Mouse (Mus musculus): ENCODE measurements around the gene Tbce.
"Not testable (repeated sequence)": the region's sequence is repeated elsewhere in the genome, so short reads cannot be mapped to it uniquely, and the experiment has no call there.

Tbce gene

DNA sequence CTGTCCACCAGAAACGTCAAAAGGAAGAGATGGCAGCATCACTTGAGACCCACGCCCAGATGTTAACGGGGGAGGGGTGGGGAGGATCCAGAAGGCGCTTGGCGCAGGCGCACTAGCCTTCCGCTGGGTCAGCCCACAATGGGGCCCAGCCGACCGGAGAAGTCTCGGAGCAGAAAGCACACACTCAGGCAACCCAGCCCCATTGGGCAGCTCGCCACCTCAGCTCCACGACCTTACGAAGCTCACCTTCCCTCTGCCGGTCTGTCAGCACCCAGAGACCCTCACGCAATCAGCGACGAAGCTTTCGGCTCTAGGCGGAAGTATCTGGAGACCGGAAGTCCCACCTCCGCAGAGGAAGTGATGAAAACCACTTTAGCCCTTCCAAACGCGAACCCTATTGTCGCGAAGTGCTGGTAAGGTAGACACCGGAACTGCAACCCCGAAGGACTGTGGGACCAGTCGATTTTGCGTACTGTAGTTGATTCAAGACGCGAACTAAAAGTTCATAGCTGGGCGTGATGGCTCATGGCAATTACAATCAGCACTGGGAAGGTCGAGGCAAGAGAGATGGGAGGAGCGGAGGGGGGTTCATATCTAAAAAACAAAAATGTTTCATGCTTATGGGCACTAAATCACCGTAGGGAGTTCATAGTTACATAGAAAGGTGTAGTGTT, at the start of gene Tbce:
Tbce (minus strand) TSS at position 347 of the 674 bp plus-strand sequence.
- DNase-seq (ENCODE audit: extremely low spot score) = peak; percentile 90

DNA sequence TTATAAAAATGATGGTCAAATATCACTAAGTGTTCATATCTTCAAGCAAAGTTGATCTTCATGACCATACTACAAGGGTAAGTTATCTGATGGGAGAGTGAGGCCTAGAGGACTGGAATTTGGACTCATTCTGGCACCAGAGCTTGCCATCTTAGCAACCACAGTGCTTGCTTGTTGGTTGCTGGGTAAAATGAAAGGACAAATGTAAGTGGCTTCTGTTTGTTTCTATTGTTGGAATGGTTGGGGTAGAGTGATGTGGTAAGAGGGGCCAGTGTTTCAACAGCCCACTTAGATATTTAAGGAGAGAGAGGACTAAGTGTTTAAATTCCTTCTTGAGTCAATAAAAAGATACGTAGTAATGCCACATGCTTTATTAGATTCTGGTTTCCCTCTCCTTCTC, 49.2 kb upstream of the Tbce start:
- DNase-seq (ENCODE audit: extremely low spot score) = no peak

DNA sequence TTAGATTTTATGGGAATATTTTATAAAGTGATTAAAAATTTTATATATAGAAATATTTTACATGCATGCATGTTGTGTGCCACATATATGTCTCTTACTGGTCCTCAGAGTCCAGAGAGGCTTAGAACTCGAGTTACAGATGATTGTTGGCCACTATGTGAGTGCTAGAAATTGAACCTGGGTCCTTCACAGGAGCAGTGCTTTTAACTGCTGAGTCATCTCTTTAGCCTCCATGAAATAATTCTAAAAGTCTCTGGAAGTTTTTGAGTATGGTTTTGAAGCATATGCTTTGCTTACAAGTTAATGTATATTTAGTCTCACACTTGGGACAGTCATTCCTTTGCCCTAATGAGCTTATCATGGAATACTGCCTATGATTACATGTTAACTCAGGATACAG, 35.9 kb upstream of the Tbce start:
- no peak for DNase-seq (ENCODE audit: extremely low spot score)

DNA sequence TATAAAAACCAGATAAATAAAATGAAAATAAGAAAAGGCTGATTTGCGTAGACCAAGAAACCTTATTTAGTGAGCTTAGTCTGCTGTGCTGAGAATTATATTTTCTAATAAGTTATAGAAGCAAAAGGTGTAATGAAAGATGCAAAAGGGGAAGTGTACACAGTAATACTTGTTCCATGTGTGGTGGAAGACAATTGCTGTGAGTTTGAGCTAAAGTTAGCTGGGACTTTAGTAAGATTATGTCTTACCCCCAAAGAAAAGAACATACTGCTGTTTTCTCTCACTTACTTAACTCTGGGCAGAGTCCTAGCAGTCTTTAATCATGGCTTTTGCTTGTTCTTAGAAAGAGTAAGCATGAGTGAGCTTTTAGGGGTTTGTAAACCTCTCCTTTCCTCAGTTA, 34.9 kb upstream of the Tbce start:
- no peak for DNase-seq (ENCODE audit: extremely low spot score)

DNA sequence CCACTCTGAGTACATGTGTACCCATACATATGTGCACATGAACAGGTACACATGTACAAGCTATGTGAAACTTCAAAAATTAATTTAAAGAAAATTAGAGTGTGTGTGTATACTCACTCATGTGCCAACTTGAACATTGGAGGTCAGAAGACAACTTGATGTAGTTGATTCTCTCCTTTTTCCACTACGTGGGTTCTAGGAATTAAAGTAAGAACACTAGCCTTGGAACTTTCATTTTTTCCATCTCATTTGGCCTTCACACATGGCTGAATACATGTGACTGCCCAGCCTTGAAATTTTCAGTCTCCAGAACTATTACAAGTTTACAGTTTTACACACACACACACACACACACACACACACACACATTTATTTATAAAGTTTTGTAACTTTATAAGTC, 29.9 kb upstream of the Tbce start:
- no peak for DNase-seq (ENCODE audit: extremely low spot score)

DNA sequence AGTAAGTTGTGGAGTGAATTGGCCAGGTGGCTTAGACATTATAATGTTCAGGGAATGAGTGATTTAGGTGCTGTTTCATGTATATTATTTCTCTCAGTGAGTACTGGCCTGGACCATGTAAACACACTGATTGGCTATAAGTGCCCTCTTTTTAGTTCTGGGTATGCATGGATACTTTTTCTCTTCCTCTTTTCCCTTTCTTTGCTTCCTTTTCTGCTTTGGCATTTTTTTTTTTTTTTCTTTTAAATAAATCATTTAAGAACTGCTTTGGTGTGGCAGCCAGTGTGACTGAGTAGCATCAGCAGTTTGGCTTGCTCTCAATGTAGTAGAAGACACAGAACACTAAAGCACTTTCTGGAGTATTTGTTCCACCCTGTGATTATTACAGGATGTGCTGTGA, 28.6 kb upstream of the Tbce start:
- DNase-seq (ENCODE audit: extremely low spot score) = no peak

DNA sequence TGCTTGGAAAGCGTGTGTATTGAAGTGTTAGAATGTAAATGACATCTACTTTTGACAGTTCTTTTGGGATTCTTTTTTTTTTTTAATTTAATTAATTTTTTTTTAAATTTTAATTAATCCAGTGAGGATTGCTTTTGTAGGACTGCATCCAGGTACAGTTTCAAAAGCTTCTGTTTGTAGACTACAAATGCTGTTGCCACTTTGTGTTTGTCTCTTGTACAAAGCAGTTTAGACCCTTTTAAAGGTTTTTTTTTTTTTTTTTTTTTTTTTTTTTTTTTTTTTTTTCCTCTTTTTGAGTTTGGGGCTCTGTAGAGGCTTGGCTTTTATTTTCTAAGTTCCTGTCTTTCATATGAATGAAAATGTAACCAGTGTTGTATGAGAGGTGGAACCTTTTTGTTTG, 26.3 kb upstream of the Tbce start:
- no peak for DNase-seq (ENCODE audit: extremely low spot score)

DNA sequence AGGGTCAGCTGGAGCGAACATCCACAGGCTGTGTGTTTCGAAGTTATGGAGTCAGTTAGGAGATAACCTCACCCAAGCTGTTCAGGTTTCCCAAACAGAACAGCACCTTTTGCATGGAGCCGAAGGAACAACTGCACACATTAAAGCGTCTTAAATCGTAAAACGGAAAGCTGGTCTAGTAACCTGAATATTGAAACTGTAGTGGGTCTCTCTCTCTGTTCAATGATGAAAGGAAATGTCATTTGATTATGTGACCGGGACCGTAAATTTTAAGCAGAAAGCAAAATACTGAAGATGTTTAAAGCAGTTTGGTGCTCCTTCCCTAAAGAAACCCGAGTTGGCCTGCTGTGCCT, 25.6 kb upstream of the Tbce start:
- DNase-seq (ENCODE audit: extremely low spot score) = no peak

DNA sequence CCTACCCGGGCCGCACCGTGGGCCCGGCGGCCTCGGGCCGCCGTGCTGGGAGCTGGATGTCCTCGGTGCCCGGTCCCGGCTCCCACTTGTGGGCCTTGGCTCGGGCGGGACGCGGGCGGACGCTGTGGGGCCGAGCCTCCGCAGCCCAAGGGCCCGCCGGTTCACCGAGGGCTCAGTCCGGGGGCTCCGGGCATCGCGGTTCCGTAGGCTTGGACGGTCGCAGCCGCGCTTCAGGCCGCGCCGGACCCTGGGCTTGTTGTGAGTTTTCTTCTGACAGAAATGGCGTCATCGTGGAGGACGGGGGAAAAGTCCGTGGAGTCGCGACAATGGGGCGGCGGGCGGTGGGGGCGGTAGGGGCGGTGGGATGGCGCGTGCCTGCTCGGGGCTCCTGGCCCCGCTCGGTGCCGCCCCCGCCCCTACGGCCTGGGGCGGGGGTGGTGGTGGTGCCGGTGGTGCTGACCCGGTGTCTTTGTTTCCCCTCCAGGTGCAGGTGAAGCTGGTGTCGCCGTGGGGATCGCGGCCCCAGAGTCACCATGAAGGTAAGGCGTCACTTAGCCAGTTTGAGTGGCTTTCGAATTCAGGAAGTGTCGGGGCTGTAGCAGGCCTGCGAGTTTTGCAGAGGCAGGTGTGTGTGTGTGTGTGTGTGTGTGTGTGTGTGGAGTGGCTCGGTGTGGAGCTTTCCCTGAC, 25.0 kb upstream of the Tbce start:
- peak; percentile 43 for DNase-seq (ENCODE audit: extremely low spot score)

DNA sequence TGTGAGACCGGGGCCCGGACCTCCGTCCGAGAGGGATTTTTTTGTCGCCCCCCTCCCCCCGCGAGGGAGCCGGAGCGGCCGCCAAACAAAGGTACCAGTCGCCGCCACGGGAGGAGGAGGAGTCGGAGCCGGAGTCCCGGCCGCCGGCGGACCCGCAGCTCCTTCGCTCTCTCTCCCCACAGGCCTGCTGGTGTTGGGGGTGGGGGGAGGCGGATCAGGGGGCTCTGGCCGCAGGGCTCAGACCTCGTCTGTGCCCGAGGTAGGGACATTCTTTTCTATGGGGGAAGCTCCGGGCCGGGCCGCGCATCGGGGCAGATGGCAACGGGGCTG, 24.5 kb upstream of the Tbce start:
- DNase-seq (ENCODE audit: extremely low spot score) = no peak

DNA sequence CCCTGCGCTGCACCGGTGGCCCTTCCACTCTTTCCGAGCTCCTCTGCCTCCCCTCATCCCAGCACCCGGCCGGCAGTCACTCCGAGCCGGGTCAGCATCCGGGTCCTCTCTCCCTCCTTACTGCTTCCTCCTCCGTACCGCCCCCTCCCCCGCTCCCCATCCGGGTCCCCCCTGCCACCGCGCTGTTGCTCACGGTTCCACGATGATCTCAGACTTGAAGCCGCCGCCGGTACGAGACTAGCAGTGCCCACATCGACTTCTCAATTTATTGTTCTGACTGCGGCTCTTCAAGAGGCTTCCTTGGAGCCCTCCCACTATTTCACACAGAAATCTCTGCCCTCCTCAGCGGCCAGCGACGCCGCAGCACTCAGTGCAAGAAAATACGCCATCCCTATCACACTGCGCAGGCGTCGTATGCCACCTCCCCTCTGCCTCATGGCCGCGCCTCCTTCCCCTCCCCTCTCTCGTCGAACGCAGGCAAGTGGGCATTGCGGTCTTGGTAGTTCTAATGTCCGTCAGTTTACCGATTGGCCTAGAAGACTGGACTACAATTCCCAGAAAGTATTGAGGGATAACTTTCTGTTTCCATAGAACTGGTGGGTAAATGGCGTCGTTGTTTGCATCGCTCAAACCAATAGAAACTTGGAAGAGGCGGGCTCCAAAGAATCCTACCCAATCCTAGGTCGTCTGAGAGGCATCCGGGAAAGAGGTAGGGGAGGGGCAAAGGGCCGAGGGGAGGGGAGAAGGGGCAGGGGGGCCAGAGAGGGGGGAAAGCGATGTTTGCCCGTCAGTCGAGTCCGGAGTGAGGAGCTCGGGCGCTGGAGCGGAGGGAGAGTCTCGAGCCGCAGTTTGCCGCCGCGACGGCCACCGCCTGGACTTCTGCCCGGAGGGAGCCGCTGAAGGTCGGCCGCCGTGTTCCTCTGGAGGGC, 23.8 kb upstream of the Tbce start, which contains the start of the genes Arid4b and Ggps1:
Arid4b (plus strand) TSS at position 220 of the 929 bp plus-strand sequence.
Ggps1 (minus strand) TSS at position 476 of the 929 bp plus-strand sequence.
- DNase-seq (ENCODE audit: extremely low spot score) = peak; percentile 94

DNA sequence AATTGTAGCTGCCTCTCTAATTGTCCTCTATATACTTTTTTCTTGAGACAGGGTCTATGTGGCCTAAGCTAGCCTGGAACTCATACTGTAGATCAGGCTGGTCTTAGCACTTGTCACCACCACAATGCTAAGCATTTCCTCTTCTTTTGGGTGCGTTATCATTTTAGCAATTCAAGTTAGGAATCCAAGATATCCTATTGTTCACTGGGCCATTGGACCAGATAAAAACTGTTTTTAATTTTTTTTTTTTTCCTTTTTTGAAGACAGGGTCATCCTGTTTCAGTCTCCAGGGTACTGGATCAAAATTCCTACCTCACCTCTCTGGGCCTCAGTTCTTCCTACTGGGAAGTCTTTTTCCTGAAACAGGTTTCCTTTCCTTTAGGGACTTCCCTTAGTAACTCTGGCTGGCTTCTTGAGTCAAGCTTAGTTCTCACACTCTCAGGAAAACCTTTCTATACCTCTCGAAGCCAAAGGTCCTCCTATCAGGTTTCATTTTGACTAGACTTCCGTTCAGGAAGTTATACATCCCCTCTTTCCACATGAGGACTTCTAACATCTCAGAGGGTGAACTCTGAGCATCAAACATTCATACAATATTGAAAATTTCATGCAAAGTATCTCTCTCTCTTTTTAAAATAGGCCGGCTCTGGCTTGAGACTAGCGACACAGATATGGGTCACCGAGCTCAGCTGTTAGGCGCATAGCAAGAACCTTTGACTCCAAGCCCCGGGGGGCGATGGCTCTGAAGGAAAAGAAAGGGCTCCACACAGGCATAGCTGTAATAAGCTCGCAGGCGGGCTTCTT, 23.0 kb upstream of the Tbce start:
- no peak for DNase-seq (ENCODE audit: extremely low spot score)

DNA sequence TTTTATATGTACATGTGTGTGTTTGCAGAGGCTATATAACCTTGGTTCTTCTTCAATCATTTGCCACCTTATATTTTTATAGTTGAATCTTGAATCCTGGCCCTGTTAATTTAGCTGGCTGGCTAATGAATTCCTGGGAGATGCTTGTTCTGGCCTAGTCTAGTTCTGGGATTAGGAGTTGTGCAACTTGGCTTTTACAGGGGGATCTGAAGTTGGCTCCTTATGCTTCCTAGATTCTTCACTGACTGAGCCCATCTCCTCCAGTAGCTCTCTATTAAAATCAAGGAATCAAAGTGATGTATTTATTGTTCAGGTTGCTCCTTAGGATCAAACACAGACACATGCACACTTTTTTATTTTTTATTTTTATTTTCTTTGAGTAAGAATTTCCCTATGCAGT, 20.1 kb upstream of the Tbce start:
- no peak for DNase-seq (ENCODE audit: extremely low spot score)

DNA sequence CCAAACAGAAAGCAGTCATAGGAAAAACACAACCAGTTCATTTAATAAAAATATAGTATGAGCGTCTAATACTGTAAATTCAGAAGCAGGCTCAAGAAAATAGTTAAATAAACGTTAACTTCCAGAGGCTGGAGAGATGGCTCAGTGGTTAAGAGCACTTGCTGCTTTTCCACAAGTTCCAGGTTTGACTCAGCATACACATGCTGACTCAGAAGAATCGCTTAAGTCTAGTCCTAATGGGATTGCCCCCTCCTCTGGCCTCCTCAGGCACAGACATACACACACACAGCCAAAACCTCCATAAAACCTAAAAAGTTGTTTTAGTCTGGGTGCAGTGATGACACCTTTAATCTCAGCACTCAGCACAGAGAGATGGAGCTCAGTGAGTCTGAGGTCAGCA, 17.4 kb upstream of the Tbce start:
- DNase-seq (ENCODE audit: extremely low spot score) = no peak

DNA sequence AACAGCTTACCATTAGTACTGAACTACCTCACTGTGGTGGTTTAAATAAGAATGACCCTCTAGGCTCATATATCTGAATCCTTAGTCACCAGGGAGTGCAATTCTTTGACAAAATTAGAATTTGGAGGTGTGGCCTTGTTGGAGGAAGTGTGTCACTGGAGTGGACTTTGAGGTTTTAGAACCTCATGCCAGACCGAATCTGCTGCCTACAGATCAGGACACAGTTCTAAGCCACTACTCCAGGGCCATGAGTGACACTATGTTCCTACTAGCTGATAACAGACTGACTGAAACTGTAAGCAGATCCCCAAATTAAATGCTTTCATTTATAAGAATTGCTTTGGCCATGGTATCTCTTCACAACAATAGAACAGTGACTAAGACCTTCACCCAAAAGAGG, 10.4 kb upstream of the Tbce start:
- no peak for DNase-seq (ENCODE audit: extremely low spot score)

DNA sequence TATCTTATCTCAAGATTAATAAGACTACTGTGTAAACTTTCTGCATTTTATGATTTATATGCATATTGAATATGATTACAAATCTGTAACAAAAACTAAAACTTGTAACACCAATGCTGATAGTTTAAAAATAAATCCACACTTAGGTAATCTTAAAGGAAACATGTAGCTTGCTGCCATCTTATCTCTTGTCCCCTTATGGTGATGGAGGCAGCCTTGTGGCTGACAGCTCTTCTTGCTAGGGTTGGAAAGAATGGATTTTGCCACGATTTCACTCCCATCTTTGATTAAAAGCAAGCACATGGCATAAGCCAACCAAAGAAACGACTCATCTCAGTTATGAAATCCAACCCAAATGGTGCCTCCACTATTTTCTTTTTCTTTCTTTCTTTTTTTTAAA, 5.1 kb upstream of the Tbce start:
- no peak for DNase-seq (ENCODE audit: extremely low spot score)

DNA sequence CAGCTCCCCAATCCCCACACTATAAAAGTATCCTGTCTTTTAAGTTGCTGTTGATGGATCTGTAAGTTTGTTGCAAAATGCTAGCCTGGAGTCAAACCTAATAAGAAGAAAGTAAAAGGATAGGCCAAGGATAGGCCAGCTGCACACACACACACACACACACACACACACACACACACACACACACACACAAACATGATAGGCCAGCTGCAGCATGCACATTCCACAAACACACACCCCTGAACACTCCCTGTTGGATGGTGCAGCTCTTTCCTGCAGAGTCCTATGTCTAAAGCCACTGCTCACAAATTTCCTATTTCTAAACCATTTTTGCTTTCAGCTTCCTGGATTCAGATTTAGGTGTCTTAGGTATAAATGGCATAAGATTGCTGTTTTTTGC, 4.4 kb upstream of the Tbce start:
- DNase-seq (ENCODE audit: extremely low spot score) = no peak

DNA sequence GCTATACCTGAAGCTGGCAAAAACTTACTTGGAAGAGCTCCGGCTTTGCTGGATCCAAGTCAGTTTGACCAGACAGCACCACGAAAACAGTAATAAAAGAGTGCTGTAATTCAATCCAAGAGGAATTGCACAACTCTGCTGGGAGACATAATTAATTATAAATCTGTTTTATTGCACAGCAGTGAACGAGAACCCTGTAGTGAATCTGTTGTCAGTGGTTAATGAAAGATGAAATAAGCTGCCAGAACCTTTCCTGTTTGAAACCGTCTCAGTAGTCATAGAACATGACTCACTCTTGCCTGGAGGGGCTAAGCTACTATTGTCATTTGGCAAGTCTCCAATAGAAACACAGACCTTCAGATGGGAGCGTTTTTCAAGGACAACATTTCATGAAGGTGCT, 748 bp upstream of the Tbce start:
- DNase-seq (ENCODE audit: extremely low spot score) = no peak

DNA sequence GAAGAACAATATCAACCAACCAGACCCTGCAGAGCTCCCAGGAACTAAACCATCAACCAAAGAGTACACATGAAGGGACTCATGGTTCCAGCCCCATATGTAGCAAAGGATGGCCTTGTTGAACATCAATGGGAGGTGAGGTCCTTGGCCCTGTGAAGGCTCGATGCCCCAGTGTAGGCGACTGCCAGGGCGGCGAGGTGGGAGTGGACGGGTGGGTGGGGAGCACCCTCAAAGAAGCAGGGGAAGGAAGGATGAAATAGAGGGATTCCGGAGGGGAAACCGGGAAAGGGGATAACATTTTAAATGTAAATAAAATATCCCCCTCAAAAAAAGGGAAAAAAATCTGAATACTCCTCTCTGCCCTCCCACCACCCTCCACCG, 537 bp downstream of the Tbce start:
- no peak for DNase-seq (ENCODE audit: extremely low spot score)

DNA sequence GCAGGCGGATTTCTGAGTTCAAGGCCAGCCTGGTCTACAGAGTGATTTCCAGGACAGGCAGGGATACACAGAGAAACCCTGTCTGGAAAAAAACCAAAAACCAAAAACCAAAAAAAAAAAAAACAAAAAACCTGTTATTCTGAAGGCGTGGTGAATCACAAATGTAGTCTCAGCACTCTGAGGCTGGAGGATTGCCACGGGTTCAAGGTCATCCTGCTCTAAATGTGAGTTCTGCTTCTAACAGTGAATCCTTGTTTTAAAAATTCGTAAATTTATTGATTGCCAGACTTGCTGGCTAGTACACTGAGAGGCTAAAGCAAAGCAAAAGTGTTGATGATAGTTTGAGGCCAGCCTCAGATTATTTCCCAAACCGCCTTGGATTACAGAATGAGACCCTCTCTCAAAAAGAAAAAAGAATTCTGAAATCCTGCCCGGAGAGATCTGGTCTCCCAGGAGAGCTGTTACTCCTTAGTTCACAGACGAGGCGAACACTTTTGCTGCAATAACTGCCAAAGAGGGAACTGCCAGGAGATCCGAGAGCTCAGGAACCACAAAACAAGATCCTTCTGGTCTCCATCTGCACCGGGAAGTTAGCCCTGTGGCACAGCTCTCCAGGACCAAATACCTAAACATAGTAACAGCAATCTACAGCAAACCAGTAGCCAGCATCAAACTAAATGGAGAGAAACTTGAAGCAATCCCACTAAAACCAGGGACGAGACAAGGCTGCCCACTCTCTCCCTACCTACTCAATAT, 3.4 kb downstream of the Tbce start:
- DNase-seq (ENCODE audit: extremely low spot score) = no peak

DNA sequence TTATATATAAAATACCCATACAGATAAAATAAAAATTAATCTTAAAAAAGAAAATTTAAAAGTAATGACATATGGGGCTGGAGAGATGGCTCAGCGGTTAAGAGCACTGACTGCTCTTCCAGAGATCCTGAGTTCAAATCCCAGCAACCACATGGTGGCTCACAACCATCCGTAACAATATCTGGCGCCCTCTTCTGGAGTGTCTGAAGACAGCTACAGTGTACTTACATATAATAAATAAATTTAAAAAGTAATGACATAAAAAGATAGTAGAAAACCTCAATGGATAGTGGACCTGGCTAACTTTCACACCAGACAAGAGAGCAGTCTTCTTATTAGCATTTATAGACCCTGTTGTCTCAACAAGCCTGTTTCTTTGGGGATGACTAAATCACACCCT, 4.1 kb downstream of the Tbce start:
- not testable (repeated sequence) for DNase-seq (ENCODE audit: extremely low spot score)

DNA sequence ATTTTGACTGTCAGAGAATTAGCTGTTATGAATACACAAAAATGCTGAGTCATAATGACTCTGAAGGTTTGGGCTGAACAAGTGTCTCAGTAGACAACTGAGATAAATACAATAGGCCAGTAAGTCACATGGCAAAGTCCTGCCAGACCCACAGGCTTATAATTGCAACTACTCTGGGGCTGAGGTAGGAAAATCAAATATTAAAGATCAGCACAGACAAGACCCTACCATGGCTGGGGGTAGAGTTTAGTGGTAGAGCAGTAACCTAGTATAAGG, 5.4 kb downstream of the Tbce start:
- DNase-seq (ENCODE audit: extremely low spot score) = no peak
